Mouse (Mus musculus) hindbrain, embryonic 13.5 days (tissue): ENCODE data around the gene Mob3b. TPM values are rescaled to one million over a fixed set of nuclear protein-coding genes. Genes with fewer than 3 reads are reported as not detected.

Experiments used
- ATAC-seq: fragments of 200-750 bp; cut with Nextera tagmentation; 2 replicates; pipeline ENCODE4 v1.8.0; 2017; ENCODE audit warnings: moderate TSS enrichment; ENCODE audit not compliant: low FRiP score
- H3K27ac ChIP-seq: fragments of 300-500 bp; sonication (generic); 2 replicates; pipeline ENCODE4 v1.5.1; 2015; ENCODE audit warnings: inconsistent platforms, mild to moderate bottlenecking, moderate library complexity
- H3K27me3 ChIP-seq: fragments of 300-500 bp; sonication (generic); 2 replicates; pipeline ENCODE4 v1.6.1; 2015; ENCODE audit warnings: mild to moderate bottlenecking, inconsistent platforms
- H3K36me3 ChIP-seq: fragments of 300-500 bp; sonication (generic); 2 replicates; pipeline ENCODE4 v1.6.1; 2015; ENCODE audit warnings: mild to moderate bottlenecking, inconsistent platforms
- H3K4me1 ChIP-seq: fragments of 300-500 bp; sonication (generic); replicated peaks from 2 replicates; pipeline ENCODE4 v1.6.1; 2015; ENCODE audit warnings: inconsistent platforms
- H3K4me2 ChIP-seq: fragments of 300-500 bp; sonication (generic); 2 replicates; pipeline ENCODE4 v1.6.1; 2015; ENCODE audit warnings: inconsistent platforms, mild to moderate bottlenecking, moderate library complexity
- H3K4me3 ChIP-seq: fragments of 300-500 bp; sonication (generic); 2 replicates; pipeline ENCODE4 v1.5.1; 2015; ENCODE audit warnings: mild to moderate bottlenecking, inconsistent platforms
- H3K9ac ChIP-seq: fragments of 300-500 bp; sonication (generic); 2 replicates; pipeline ENCODE4 v1.6.1; 2015; ENCODE audit warnings: mild to moderate bottlenecking, inconsistent platforms
- H3K9me3 ChIP-seq: fragments of 300-500 bp; sonication (generic); 2 replicates; pipeline ENCODE4 v1.6.1; 2016; ENCODE audit warnings: inconsistent platforms
- WGBS: fragments of 180-500 bp; shearing (Covaris S2); methylation state at CpG from one replicate; pipeline ENCODE4 v1.1.7; 2015; 5-methylcytosine and 5-hydroxymethylcytosine counted together
- polyA plus RNA-seq: library from polyadenylated mRNA; unstranded; fragments of >200 nt; fragmentation: Nextera tagmentation; extraction: Ambion mirVana; gene quantifications from 2 replicates; pipeline ENCODE4 v1.2.1, GENCODE M21; 2015

Gene Mob3b
- polyA plus RNA-seq, 1 experiment from 2014 or later: 5.0 TPM

DNA sequence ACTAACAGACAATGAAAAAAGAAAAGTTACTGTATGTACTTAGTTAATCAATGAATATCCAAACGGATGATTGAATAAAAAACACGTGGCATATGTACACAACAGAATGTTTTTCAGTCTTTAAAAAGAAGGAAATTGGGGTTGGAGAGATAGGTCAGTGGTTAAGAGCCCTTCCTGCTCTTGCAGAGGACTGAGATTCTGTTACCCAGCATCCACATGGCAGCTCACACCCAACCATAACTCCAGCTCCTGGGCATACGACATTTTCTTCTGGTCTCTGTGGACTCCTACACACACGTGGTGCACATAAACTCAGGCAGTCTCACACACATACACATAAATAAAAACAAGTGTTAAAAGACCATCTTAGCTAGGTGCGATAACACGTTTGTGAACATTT lies 77.0 kb downstream of the Mob3b start:
- Histone ChIP-seq H3K4me1 (no peaks in the 10 kb centered on the region), H3K27ac (no peak overlapping the region), H3K4me3 (no peak overlapping the region), H3K9me3 (no peaks in the 10 kb centered on the region), H3K27me3 (no peaks in the 10 kb centered on the region), H3K36me3 (no peaks in the 10 kb centered on the region), H3K4me2 (no peak overlapping the region), H3K9ac (no peak overlapping the region)
- no peak for ATAC-seq
- WGBS: 92% methylated on average over 6 of the region's 6 CpGs

DNA sequence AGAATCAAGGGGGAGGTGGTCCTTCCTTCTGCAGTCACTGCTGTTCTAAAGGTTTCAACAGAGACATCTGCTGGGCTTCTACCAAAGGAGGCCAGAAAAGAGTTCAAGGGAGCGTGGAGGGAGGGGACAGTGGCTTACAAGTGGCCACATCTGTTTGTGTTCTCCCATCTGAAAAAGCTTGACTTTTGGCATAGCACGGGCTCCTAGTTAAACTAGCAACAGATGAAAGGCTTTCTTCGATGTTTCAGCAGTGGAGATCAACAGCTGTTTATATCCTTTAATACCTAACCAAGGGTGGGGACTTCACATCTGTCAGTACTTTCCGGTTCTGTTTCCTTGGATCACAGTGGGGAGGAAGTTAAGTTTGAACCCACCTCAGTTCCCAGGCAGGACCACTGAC lies 88.5 kb downstream of the Mob3b start:
- Histone ChIP-seq H3K27me3 (no peaks in the 10 kb centered on the region), H3K9ac (no peak overlapping the region), H3K4me1 (peaks cover 13% of the 10 kb centered on the region), H3K4me2 (no peak overlapping the region), H3K9me3 (no peaks in the 10 kb centered on the region), H3K36me3 (no peaks in the 10 kb centered on the region), H3K27ac (no peak overlapping the region), H3K4me3 (no peak overlapping the region)
- WGBS: 70% methylated on average over 4 of the region's 4 CpGs
- ATAC-seq: no peak

DNA sequence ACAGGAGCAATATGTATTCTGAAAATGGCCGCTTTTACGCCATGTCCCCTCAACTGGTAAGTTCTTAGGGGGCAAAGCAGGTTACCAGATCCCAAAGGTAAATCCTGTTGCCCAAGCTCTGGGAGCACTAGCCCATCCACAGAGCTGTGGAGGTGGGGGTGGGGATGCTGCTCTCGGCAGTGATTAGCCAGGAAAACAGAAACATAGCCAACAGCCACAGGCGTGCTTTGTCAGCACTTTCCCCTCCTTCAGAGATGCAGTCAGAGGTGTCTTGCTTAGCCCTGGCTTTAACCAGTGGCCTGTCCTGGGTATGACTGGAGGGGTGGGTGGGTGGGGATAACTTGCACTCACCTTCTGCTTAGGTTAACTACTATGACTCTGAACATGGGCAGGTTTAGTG lies 91.1 kb downstream of the Mob3b start:
- no peak overlapping the region for H3K27ac ChIP-seq
- WGBS: 69% methylated on average over 4 of the region's 4 CpGs
- no peaks in the 10 kb centered on the region for H3K27me3 ChIP-seq
- no peaks in the 10 kb centered on the region for H3K36me3 ChIP-seq
- peaks cover 18% of the 10 kb centered on the region for H3K4me1 ChIP-seq
- no peak overlapping the region for H3K9ac ChIP-seq
- no peaks in the 10 kb centered on the region for H3K9me3 ChIP-seq
- no peak overlapping the region for H3K4me3 ChIP-seq
- no peak overlapping the region for H3K4me2 ChIP-seq
- ATAC-seq: no peak

DNA sequence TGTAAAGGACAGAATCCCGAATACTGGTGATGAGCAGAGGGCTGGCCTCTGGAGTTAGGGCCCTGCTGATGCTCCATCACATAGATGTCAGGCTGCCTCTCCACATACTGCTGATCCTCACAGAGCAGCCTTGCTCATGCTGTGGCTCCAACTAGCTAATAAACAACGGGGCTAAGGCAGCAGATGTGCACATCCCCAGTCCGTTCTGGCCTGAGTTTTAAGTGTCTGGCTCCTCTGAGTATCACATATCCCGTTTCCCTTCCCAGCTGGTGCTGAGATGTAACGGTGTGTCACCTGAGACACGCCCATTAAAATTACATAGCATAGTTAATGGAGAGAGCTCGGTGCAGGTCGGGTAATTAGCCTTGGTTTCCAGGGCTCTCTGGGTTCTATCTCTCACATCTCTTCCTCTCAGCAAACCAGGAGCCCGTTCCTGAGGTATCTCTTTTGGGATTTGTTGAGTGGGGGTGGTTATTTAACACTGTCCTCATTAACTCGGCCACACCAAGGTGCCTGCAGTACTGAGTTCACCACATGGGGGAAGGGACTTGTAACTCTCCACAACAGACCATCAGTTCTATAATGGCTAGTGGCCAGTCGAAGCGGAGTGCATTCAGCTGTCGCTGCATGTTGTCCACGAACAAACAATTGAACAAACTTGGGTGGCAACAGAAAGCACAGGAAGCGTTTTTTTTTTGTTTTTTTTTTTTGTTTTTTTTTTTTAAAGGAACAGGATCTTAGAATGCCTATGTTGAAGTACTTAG lies 92.0 kb downstream of the Mob3b start:
- ATAC-seq: peak; percentile 43
- no peaks in the 10 kb centered on the region for H3K36me3 ChIP-seq
- no peaks in the 10 kb centered on the region for H3K27me3 ChIP-seq
- peaks cover 19% of the 10 kb centered on the region for H3K4me1 ChIP-seq
- no peak overlapping the region for H3K4me2 ChIP-seq
- WGBS: 40% methylated on average over 15 of the region's 15 CpGs
- peak overlapping the region; percentile 0; the same call in 1 of the 2 replicates for H3K27ac ChIP-seq
- H3K9me3 ChIP-seq: no peaks in the 10 kb centered on the region
- H3K4me3 ChIP-seq: no peak overlapping the region
- H3K9ac ChIP-seq: no peak overlapping the region

DNA sequence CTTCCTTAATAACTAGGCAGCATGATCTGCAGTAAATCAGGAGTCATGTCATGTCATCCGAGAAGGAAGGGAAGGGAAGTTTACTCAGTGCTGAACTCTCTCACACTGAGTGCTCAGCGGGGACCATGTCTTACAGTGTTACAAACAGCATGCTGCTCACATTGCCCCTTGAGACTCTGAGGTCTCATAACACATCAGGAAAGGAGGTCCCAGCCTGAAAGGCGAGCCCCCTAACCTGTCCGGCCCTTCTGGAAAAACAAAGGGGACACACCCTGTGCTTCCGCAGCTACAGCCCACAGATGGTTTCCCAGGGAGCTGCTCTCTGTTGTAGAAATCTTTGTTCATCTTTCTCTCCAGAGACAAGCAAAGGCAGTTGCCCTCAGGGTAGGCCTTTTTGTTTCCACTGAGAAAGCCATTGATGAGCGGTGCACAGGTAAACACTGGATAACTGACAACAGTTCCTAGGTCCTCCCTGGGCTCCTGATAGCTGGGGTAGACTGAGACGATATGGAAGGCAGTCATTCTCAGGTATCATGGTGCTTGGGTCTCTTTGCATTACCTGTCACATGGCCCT lies 94.1 kb downstream of the Mob3b start:
- Histone ChIP-seq H3K27me3 (no peaks in the 10 kb centered on the region), H3K4me2 (no peak overlapping the region), H3K9me3 (no peaks in the 10 kb centered on the region), H3K9ac (no peak overlapping the region), H3K4me1 (peaks cover 21% of the 10 kb centered on the region), H3K27ac (no peak overlapping the region), H3K4me3 (no peak overlapping the region), H3K36me3 (no peaks in the 10 kb centered on the region)
- no peak for ATAC-seq
- WGBS: 62% methylated on average over 7 of the region's 7 CpGs

DNA sequence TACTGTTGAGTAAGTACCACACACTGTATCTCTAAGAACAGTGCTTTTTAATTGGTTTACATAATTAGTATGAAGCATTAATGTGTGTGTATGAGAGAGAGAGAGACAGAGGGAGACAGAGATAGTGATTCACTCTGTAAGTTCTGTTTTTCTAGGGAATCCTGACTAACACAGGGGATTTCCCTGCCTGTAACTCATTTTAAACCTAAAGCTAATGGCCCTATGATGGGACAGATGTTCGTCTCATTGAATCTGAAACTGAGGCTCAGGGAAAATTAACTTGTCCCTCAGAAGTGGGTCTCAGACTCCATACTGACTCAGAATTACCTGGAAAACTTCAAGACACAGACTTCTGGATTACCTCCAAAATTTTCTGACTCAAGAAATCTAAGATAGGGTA lies 96.3 kb downstream of the Mob3b start:
- Histone ChIP-seq H3K4me3 (no peak overlapping the region), H3K9me3 (no peaks in the 10 kb centered on the region), H3K27me3 (no peaks in the 10 kb centered on the region), H3K9ac (no peak overlapping the region), H3K4me1 (peaks cover 19% of the 10 kb centered on the region), H3K4me2 (no peak overlapping the region), H3K27ac (no peak overlapping the region), H3K36me3 (no peaks in the 10 kb centered on the region)
- WGBS: 71% methylated on average over 1 of the region's 1 CpGs
- no peak for ATAC-seq

DNA sequence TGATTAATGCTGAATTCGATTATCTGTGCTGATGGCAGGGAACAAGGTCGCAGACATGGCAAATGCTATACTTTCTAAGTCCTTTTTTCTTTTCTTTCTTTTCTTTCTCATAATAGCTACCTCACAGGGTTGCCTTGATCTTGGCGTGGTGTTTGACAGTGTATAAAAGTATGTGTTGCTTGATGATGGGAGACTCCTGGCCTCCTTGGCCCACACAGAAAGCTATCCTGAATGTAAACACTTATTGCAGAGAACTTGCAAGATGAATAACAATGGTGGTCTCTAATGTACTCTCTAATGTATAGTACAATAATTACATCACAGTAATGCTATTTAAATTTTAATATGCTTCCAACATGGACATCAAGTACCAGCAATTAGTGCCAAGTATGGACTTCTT lies 96.9 kb downstream of the Mob3b start:
- Histone ChIP-seq H3K36me3 (no peaks in the 10 kb centered on the region), H3K27ac (no peak overlapping the region), H3K4me1 (peaks cover 15% of the 10 kb centered on the region), H3K9ac (no peak overlapping the region), H3K4me2 (no peak overlapping the region), H3K27me3 (no peaks in the 10 kb centered on the region), H3K4me3 (no peak overlapping the region), H3K9me3 (no peaks in the 10 kb centered on the region)
- no peak for ATAC-seq
- 82% methylated on average over 3 of the region's 3 CpGs for WGBS

DNA sequence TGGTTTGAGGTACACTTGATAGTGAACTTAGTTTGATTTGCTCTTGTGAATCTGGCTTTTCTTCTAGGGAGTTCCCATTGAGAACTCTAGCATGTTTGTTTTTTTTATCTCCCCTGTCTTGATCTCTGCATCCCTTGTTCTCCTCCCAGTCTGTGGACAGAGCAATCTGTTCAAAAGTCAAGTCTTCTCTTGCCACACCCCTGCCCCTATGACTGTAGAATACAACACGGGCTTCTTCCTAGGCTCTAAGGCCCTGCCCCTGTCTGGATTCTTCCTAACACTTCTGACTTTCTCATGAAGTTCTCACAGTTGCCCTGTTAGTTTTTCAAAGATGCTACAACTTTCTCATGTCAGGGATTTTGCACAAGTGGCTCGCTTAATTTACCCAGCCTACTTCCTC lies 102.9 kb downstream of the Mob3b start:
- Histone ChIP-seq H3K9me3 (no peaks in the 10 kb centered on the region), H3K4me1 (0 out of 2 replicates have a peak, but pooled peaks cover 6% of the 10 kb centered on the region), H3K4me3 (no peak overlapping the region), H3K9ac (no peak overlapping the region), H3K27me3 (no peaks in the 10 kb centered on the region), H3K27ac (no peak overlapping the region), H3K36me3 (no peaks in the 10 kb centered on the region), H3K4me2 (no peak overlapping the region)
- 95% methylated on average over 2 of the region's 2 CpGs for WGBS
- no peak for ATAC-seq

DNA sequence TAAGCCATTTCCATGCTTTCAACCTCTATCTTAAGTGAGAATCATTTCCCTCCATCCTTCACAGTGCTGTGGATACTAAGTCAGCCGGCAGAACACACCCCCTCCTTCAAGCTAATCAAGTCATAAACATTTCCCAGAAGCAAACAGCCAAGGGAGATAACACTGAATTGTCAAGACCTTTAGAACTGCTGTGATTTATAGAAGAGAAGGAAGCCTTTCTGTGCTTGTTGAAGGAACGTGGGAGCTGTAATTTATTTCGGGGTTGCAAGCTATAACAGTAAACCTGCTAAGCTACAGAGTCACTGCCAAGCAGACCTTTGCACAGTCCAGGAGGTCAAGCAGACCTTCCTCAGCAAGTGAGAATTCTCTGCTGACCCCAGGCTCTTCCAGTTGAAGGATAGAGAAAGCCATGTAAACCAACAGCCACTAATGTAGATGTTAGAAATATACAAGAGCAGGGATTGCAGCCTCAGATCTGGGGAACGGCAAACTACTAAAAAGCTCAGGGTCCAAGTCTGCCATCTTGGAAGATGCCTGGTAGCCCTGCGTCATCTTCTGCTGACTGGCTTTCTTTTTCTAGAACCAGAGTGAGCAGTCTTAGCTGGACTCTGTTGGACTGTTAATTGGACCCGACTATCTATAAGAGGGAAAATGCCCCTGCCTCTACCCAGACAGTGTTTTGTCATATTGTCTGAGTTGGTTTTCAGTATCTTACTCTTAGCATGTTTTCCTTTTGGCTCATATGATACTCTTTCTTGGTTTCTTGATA lies 104.9 kb downstream of the Mob3b start:
- Histone ChIP-seq H3K27ac (no peak overlapping the region), H3K27me3 (no peaks in the 10 kb centered on the region), H3K4me3 (no peak overlapping the region), H3K4me2 (no peak overlapping the region), H3K9me3 (no peaks in the 10 kb centered on the region), H3K36me3 (no peaks in the 10 kb centered on the region), H3K4me1 (0 out of 2 replicates have a peak, but pooled peaks cover 6% of the 10 kb centered on the region), H3K9ac (no peak overlapping the region)
- WGBS: 79% methylated on average over 6 of the region's 6 CpGs
- no peak for ATAC-seq

DNA sequence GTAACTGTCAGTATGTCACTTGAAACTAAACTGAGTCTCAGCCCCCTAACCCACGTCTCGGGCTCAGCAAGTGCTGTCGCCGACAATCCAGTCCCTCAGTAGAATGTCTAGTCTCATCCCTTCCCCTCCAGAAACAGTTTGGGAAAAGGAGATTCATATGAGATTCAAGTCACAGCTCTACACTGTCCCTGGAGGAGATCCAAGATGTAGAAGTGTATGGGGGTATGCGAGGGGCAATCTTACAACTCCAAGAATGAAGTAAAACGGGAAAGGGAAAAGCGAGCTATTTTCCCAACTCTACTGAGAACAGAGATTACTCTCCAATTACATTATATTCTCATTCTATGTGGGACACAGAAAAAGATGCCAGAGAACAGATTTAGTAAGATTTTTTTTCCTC lies 106.1 kb downstream of the Mob3b start:
- ATAC-seq: no peak
- no peak overlapping the region for H3K27ac ChIP-seq
- H3K4me1 ChIP-seq: 0 out of 2 replicates have a peak, but pooled peaks cover 6% of the 10 kb centered on the region
- H3K9me3 ChIP-seq: no peaks in the 10 kb centered on the region
- no peak overlapping the region for H3K9ac ChIP-seq
- H3K4me3 ChIP-seq: no peak overlapping the region
- H3K4me2 ChIP-seq: no peak overlapping the region
- no peaks in the 10 kb centered on the region for H3K27me3 ChIP-seq
- no peaks in the 10 kb centered on the region for H3K36me3 ChIP-seq
- 77% methylated on average over 7 of the region's 7 CpGs for WGBS

DNA sequence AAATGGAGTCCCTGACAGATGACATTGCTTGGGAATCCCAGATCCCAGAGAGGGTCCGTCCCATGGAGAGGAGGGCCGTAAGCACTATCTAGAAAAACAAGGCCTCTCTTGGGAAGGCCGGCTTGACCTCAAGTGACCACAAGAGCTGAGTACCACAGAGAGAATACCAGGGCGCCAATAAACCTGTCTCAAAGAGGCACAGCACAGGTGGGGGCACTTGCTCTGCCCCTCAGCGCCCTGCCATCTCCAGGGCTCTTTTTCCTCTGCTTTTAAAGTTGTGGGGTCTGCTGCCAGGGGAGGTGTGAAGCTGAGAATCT lies 107.6 kb downstream of the Mob3b start:
- WGBS: 54% methylated on average over 5 of the region's 5 CpGs
- Histone ChIP-seq H3K4me2 (no peak overlapping the region), H3K4me3 (no peak overlapping the region), H3K4me1 (0 out of 2 replicates have a peak, but pooled peaks cover 6% of the 10 kb centered on the region), H3K27ac (no peak overlapping the region), H3K27me3 (no peaks in the 10 kb centered on the region), H3K9ac (no peak overlapping the region), H3K9me3 (no peaks in the 10 kb centered on the region), H3K36me3 (no peaks in the 10 kb centered on the region)
- no peak for ATAC-seq

DNA sequence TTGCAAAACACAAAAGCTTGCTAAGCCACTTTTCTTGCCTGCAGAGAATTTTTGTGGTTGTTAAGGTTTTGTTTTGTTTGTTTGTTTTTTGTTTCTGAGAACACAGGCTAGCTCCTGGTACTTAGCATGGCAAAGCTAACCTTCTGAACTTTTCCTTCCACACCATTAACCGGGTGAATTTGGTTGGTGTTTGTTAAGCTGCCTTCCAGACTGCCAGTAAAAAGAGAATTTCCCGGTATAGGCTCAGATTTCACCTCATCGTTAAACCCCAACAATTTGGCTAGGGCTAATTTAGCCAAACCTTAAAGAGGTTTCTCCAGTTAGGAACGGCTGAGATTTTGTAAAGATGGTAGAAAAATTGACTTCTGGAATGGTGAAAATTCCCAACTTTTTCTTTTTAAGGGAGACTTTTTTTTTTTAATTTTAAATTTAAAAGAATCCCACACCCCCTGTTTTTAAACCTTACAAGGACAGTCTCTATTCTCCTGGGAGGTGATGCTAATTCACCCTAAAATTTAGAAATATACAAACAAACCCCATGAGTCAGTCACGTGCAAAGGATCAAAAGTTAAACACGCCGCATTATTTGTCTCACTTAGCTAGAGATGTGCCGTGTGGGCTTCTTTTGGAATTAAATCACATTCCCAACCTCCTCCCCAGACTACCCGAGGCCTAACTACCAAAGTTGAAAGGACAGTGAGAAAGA lies 108.1 kb downstream of the Mob3b start:
- no peaks in the 10 kb centered on the region for H3K36me3 ChIP-seq
- no peak overlapping the region for H3K4me2 ChIP-seq
- 0 out of 2 replicates have a peak, but pooled peaks cover 6% of the 10 kb centered on the region for H3K4me1 ChIP-seq
- no peak overlapping the region for H3K27ac ChIP-seq
- 39% methylated on average over 9 of the region's 9 CpGs for WGBS
- no peak overlapping the region for H3K4me3 ChIP-seq
- no peaks in the 10 kb centered on the region for H3K9me3 ChIP-seq
- no peak overlapping the region for H3K9ac ChIP-seq
- H3K27me3 ChIP-seq: no peaks in the 10 kb centered on the region
- ATAC-seq: no peak
